Mouse (Mus musculus): ENCODE measurements around the gene Hoxb8. TPM values are rescaled to one million over a fixed set of nuclear protein-coding genes. Genes with fewer than 3 reads are reported as not detected.

Hoxb8 gene
- polyA plus RNA-seq, 1 experiment from 2014 or later = 0.06 TPM

- H3K27me3 ChIP-seq (ENCODE audit: control insufficient read depth, insufficient read depth, low read length) = peaks cover 98% of the 10 kb centered on the region
- no peak overlapping the region for H3K4me2 ChIP-seq
- H3K4me1 ChIP-seq (ENCODE audit: control insufficient read depth, insufficient read depth, low read length) = no peaks in the 10 kb centered on the region
- no peak overlapping the region for H3K4me3 ChIP-seq (ENCODE audit: low read depth, low read length)
- WGBS (ENCODE audit: insufficient replicate concordance) = 3% methylated on average over 14 of the region's 14 CpGs
- H3K9ac ChIP-seq (ENCODE audit: low read depth, low read length) = no peak overlapping the region
- no peak for ATAC-seq (replicated peaks; ENCODE audit: insufficient number of reproducible peaks, low FRiP score, low TSS enrichment)
- no peaks in the 10 kb centered on the region for H3K9me3 ChIP-seq (replicated peaks; ENCODE audit: control insufficient read depth, low read length)
- H3K36me3 ChIP-seq (ENCODE audit: control insufficient read depth, insufficient read depth, low read length) = no peaks in the 10 kb centered on the region
- H3K27ac ChIP-seq (ENCODE audit: low read depth, low read length) = no peak overlapping the region
Measured at GRCm38 (mm10) chr11:96255996-96256445, 25.7 kb upstream of the Hoxb8 start.

GRCm38 (mm10) chr11:96257141-96257540 is 24.6 kb upstream of the Hoxb8 start:
- 22% methylated on average over 2 of the region's 2 CpGs for WGBS (ENCODE audit: insufficient replicate concordance)
- Histone ChIP-seq H3K9me3 (replicated peaks; ENCODE audit: control insufficient read depth, low read length) (no peaks in the 10 kb centered on the region), H3K4me3 (ENCODE audit: low read depth, low read length) (no peak overlapping the region), H3K4me2 (no peak overlapping the region), H3K27ac (ENCODE audit: low read depth, low read length) (no peak overlapping the region), H3K9ac (ENCODE audit: low read depth, low read length) (no peak overlapping the region), H3K4me1 (ENCODE audit: control insufficient read depth, insufficient read depth, low read length) (no peaks in the 10 kb centered on the region), H3K27me3 (ENCODE audit: control insufficient read depth, insufficient read depth, low read length) (peaks cover 100% of the 10 kb centered on the region), H3K36me3 (ENCODE audit: control insufficient read depth, insufficient read depth, low read length) (no peaks in the 10 kb centered on the region)
- ATAC-seq (replicated peaks; ENCODE audit: insufficient number of reproducible peaks, low FRiP score, low TSS enrichment) = no peak

DNA sequence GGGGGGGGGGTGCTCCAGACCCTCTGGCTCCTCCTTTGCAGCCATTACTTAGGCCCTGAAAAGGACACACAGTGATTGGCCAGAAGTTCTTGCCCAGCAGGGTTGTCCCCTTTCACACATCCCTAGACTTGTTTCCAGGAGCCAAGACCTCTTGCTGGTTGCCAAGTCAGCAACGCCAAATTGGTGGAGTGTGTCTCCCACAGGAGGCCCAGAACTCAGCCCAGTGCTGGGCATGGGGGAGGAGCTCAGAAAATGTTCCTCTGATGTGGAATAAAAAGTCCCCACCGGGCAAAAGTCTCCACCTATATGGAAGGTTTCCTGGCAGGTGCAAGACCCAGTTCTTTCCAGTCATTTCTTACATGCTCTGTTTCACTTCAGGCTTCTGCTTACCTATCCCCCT is 22.7 kb upstream of the Hoxb8 start:
- ATAC-seq (replicated peaks; ENCODE audit: insufficient number of reproducible peaks, low FRiP score, low TSS enrichment) = no peak
- WGBS (ENCODE audit: insufficient replicate concordance) = 0% methylated on average over 2 of the region's 2 CpGs
- Histone ChIP-seq H3K9me3 (replicated peaks; ENCODE audit: control insufficient read depth, low read length) (no peaks in the 10 kb centered on the region), H3K27ac (ENCODE audit: low read depth, low read length) (no peak overlapping the region), H3K4me1 (ENCODE audit: control insufficient read depth, insufficient read depth, low read length) (no peaks in the 10 kb centered on the region), H3K27me3 (ENCODE audit: control insufficient read depth, insufficient read depth, low read length) (peaks cover 100% of the 10 kb centered on the region), H3K4me2 (no peak overlapping the region), H3K36me3 (ENCODE audit: control insufficient read depth, insufficient read depth, low read length) (no peaks in the 10 kb centered on the region), H3K4me3 (ENCODE audit: low read depth, low read length) (no peak overlapping the region), H3K9ac (ENCODE audit: low read depth, low read length) (no peak overlapping the region)

DNA sequence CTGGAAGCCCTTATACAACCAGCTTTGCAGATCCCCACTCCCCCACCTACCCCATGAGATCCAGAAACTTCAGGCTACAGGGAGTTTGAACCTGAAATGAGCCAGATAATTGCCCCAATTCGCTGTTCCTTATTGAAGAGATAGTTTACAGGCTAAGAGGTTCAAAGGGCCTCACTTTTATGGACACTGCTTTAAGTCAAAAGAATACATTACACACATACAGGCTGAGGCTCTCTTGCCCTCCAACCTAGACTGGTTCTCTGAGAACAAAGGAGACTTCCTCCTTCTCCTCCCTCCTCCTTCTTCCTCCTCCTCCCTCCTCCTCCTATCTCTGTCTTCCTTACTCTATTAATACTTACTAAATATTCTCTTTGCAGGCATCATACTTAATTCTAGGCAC is 22.2 kb upstream of the Hoxb8 start:
- Histone ChIP-seq H3K9ac (ENCODE audit: low read depth, low read length) (no peak overlapping the region), H3K27ac (ENCODE audit: low read depth, low read length) (no peak overlapping the region), H3K27me3 (ENCODE audit: control insufficient read depth, insufficient read depth, low read length) (peaks cover 100% of the 10 kb centered on the region), H3K4me2 (no peak overlapping the region), H3K36me3 (ENCODE audit: control insufficient read depth, insufficient read depth, low read length) (no peaks in the 10 kb centered on the region), H3K9me3 (replicated peaks; ENCODE audit: control insufficient read depth, low read length) (no peaks in the 10 kb centered on the region), H3K4me3 (ENCODE audit: low read depth, low read length) (no peak overlapping the region), H3K4me1 (ENCODE audit: control insufficient read depth, insufficient read depth, low read length) (no peaks in the 10 kb centered on the region)
- no peak for ATAC-seq (replicated peaks; ENCODE audit: insufficient number of reproducible peaks, low FRiP score, low TSS enrichment)
- 18% methylated on average over 1 of the region's 1 CpGs for WGBS (ENCODE audit: insufficient replicate concordance)

DNA sequence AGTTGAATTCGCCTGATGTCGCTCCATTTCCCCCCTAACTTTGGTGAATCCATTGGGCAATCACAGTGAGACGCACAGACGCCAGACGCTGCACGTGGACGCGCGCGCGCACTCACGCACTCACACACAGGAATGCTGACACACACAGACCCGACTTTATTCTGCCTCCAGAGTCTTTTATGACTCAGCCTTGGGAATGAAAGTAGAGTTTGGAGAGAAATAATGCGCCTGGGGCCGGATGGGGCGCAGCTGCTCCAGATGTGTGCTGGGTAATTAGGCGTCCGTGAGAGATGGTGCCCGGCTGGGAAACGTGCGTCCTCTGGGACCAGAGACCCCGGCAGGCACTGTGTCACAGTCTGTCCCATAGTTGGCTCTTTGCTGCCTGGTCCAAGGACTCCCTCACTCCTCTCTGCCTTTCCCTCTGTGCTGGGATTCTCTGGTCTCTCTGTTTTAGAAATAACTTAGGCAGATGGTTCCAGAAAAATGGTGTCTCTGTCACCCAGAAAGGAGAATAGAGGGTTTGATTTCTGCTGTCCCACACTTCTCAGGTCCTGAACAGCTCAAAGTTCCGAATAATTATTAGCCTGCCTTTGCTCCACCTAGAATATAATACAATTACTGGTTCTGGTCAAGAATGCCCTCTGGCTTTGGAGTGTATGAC is 21.3 kb upstream of the Hoxb8 start:
- WGBS (ENCODE audit: insufficient replicate concordance) = 2% methylated on average over 23 of the region's 23 CpGs
- no peak overlapping the region for H3K4me2 ChIP-seq
- no peaks in the 10 kb centered on the region for H3K36me3 ChIP-seq (ENCODE audit: control insufficient read depth, insufficient read depth, low read length)
- no peaks in the 10 kb centered on the region for H3K9me3 ChIP-seq (replicated peaks; ENCODE audit: control insufficient read depth, low read length)
- H3K9ac ChIP-seq (ENCODE audit: low read depth, low read length) = no peak overlapping the region
- H3K4me1 ChIP-seq (ENCODE audit: control insufficient read depth, insufficient read depth, low read length) = no peaks in the 10 kb centered on the region
- H3K4me3 ChIP-seq (ENCODE audit: low read depth, low read length) = no peak overlapping the region
- no peak for ATAC-seq (replicated peaks; ENCODE audit: insufficient number of reproducible peaks, low FRiP score, low TSS enrichment)
- H3K27ac ChIP-seq (ENCODE audit: low read depth, low read length) = no peak overlapping the region
- peaks cover 100% of the 10 kb centered on the region for H3K27me3 ChIP-seq (ENCODE audit: control insufficient read depth, insufficient read depth, low read length)

DNA sequence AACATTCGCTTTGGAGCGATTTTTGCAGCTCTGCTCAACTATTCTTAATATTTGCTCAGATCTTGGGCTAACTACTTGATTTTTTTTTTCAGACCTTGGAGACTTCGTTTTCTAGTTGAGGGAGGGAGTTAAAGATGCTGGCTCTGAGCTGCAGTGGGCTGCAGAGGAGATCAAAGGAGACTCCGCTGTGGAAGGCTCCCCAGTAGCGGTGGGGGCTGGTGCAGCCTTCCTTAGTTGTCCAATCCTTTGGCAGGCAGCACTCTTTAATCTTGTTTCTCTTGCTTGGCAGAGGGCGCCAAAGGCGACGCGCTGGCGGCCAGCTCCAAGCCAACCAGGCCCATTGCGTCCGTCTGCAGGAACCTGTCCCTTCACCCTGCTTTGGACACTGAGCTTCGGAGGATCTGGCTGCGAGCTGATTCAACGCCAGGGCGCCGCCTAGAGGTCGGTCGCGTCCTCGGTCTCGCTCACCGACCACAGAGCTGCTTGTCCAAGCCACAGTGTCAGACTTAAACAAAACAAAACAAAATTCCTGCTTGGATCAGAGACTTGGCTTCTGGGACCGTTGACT is 20.3 kb upstream of the Hoxb8 start:
- no peak overlapping the region for H3K4me2 ChIP-seq
- ATAC-seq (replicated peaks; ENCODE audit: insufficient number of reproducible peaks, low FRiP score, low TSS enrichment) = no peak

GRCm38 (mm10) chr11:96262262-96262830 is 19.4 kb upstream of the Hoxb8 start:
- Histone ChIP-seq H3K9ac (ENCODE audit: low read depth, low read length) (no peak overlapping the region), H3K27me3 (ENCODE audit: control insufficient read depth, insufficient read depth, low read length) (peaks cover 100% of the 10 kb centered on the region), H3K36me3 (ENCODE audit: control insufficient read depth, insufficient read depth, low read length) (no peaks in the 10 kb centered on the region), H3K9me3 (replicated peaks; ENCODE audit: control insufficient read depth, low read length) (no peaks in the 10 kb centered on the region), H3K4me1 (ENCODE audit: control insufficient read depth, insufficient read depth, low read length) (no peaks in the 10 kb centered on the region; the same call in 1 of the 2 replicates), H3K27ac (ENCODE audit: low read depth, low read length) (no peak overlapping the region), H3K4me2 (no peak overlapping the region), H3K4me3 (ENCODE audit: low read depth, low read length) (no peak overlapping the region)
- ATAC-seq (replicated peaks; ENCODE audit: insufficient number of reproducible peaks, low FRiP score, low TSS enrichment) = no peak
- WGBS (ENCODE audit: insufficient replicate concordance) = 5% methylated on average over 6 of the region's 6 CpGs

More for the DNA sequence above, 20.3 kb upstream of the Hoxb8 start:
- Histone ChIP-seq H3K36me3 (ENCODE audit: control insufficient read depth, insufficient read depth, low read length) (no peaks in the 10 kb centered on the region), H3K9ac (ENCODE audit: low read depth, low read length) (no peak overlapping the region), H3K27me3 (ENCODE audit: control insufficient read depth, insufficient read depth, low read length) (peaks cover 100% of the 10 kb centered on the region), H3K4me3 (ENCODE audit: low read depth, low read length) (no peak overlapping the region), H3K9me3 (replicated peaks; ENCODE audit: control insufficient read depth, low read length) (no peaks in the 10 kb centered on the region), H3K4me1 (ENCODE audit: control insufficient read depth, insufficient read depth, low read length) (no peaks in the 10 kb centered on the region; the same call in 1 of the 2 replicates), H3K27ac (ENCODE audit: low read depth, low read length) (no peak overlapping the region)
- WGBS (ENCODE audit: insufficient replicate concordance) = 1% methylated on average over 24 of the region's 24 CpGs

DNA sequence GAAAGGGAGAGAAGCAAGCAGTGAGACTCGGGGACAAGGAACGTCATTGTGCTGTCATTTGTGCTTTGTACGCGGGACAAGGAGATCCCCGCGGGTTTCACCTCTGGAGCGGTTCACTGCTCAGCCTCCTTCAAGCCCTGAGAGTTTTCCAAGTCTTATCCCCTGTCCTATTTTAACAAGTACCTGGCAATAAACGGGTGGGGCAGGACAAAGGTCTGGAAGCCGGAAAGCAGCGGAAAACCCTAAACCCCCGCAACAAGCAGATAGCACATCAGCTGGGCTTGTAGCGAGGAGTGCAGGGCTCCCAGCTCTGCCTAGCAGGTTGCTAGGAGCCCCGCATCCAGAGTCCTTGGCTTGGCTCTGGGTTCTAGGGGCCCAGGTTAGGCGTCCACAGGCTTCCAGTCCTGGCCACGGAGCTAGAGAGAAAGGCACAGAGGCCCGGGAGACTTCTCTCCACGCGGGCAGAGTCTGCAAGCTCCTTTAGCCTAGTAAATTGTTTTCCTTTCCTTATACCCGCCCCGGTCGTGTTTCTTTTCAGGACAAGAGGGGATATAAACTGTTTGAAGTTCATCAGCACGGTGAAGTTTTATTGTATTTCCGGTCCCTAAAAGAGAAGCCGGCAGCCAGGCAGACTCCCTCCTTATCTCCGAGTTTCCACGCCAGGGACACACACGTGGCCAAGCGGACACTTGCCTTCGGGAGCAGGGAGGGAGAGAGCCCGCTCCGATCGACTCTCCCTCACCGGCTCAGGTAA is 17.9 kb upstream of the Hoxb8 start:
- H3K27ac ChIP-seq (ENCODE audit: low read depth, low read length) = no peak overlapping the region
- H3K9me3 ChIP-seq (replicated peaks; ENCODE audit: control insufficient read depth, low read length) = no peaks in the 10 kb centered on the region
- peaks cover 97% of the 10 kb centered on the region for H3K27me3 ChIP-seq (ENCODE audit: control insufficient read depth, insufficient read depth, low read length)
- H3K4me1 ChIP-seq (ENCODE audit: control insufficient read depth, insufficient read depth, low read length) = no peaks in the 10 kb centered on the region; the same call in 1 of the 2 replicates
- WGBS (ENCODE audit: insufficient replicate concordance) = under 1% methylated on average over 33 of the region's 33 CpGs
- H3K4me2 ChIP-seq = no peak overlapping the region
- H3K36me3 ChIP-seq (ENCODE audit: control insufficient read depth, insufficient read depth, low read length) = no peaks in the 10 kb centered on the region
- no peak for ATAC-seq (replicated peaks; ENCODE audit: insufficient number of reproducible peaks, low FRiP score, low TSS enrichment)
- H3K4me3 ChIP-seq (ENCODE audit: low read depth, low read length) = no peak overlapping the region
- H3K9ac ChIP-seq (ENCODE audit: low read depth, low read length) = no peak overlapping the region
